24 mouse cellular contexts compared by ENCODE assay signal in the genomic region with DNA sequence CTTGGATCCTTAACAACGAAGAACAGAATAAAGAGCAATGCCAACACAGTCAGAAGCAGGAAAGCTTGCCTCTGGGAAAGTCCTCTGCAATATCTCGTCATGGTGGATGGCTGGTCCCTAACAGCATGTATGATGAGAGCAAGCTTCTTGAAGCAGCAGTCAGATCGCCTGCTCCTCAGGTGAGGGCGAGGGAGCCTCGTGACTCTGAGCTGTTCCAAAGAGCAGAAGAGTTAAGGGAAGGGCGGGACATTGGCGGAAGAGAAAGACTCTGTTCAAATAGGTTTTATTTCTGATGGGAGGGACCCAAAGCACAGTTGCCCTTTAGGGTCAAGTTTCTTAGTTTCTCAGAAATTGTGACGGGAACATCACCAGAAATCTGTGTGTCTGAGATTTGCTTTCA. TPM values are rescaled to one million over a fixed set of nuclear protein-coding genes. Genes with fewer than 3 reads are reported as not detected.
"Had no signal": no experiment of that assay in that cellular context is flagged by ENCODE, and none has a peak within 500 bp of the region (broad histone marks: within the 10 kb centered on the region; RNA-seq: fewer than 3 reads in every experiment).

No protein-coding gene starts in this region.

- H3K36me3 ChIP-seq: midbrain, embryonic 10.5 days; midbrain, embryonic 12.5 days; neural tube, embryonic 13.5 days; neural tube, embryonic 15.5 days had no signal

- H3K4me3 ChIP-seq: midbrain, embryonic 10.5 days; midbrain, embryonic 12.5 days; myocyte; neural tube, embryonic 13.5 days; neural tube, embryonic 15.5 days had no signal

- H3K4me1 ChIP-seq: midbrain, embryonic 10.5 days; midbrain, embryonic 12.5 days; neural tube, embryonic 13.5 days; neural tube, embryonic 15.5 days had no signal

- DNase-seq: lung, adult 18-20 months; lung, embryonic 14.5 days; lung, postnatal 10 days; lung, postnatal 4 days; midbrain, embryonic 14.5 days; retina, postnatal 1 day; right cerebral cortex, adult 18-20 months; right cerebral cortex, postnatal 25 days; right cerebral cortex, postnatal 4 days; spleen, adult 18-20 months; thymus, adult 18-20 months; thymus, postnatal 14 days; thymus, postnatal 36 days had no signal

- H3K4me2 ChIP-seq: lung, embryonic 14.5 days; midbrain, embryonic 12.5 days; neural tube, embryonic 13.5 days; neural tube, embryonic 15.5 days had no signal

- H3K27ac ChIP-seq: midbrain, embryonic 10.5 days; midbrain, embryonic 12.5 days; neural tube, embryonic 13.5 days; neural tube, embryonic 15.5 days had no signal

- ATAC-seq: midbrain, embryonic 16.5 days had no signal

- H3K9me3 ChIP-seq: midbrain, embryonic 10.5 days; midbrain, embryonic 12.5 days; neural tube, embryonic 13.5 days; neural tube, embryonic 15.5 days had no signal

- H3K9ac ChIP-seq: lung, embryonic 14.5 days; midbrain, embryonic 12.5 days; neural tube, embryonic 13.5 days; neural tube, embryonic 15.5 days had no signal

- H3K27me3 ChIP-seq: midbrain, embryonic 12.5 days; neural tube, embryonic 13.5 days; neural tube, embryonic 15.5 days had no signal

RNA-seq across cellular contexts. Expression of a gene that starts 25.6 kb away (rescaled TPM):
- polyA plus RNA-seq: lung, embryonic 14.5 days; lung, embryonic 16.5 days; midbrain, embryonic 10.5 days; midbrain, embryonic 12.5 days; midbrain, embryonic 14.5 days; midbrain, embryonic 16.5 days; myocyte; neural tube, embryonic 11.5 days; neural tube, embryonic 13.5 days; neural tube, embryonic 15.5 days; stomach, embryonic 14.5 days; stomach, embryonic 16.5 days; thymus, postnatal 0 days had no signal
